Mouse (Mus musculus): ENCODE measurements around the gene Gdi1.

Gdi1 gene

GRCm38 (mm10) chrX:74304867-74305700, at the start of gene Gdi1:
TSS of gene Gdi1 (plus strand) at chrX:74304998.
- DNase-seq (ENCODE audit: low spot score) = peak; percentile 50

GRCm38 (mm10) chrX:74257746-74258145, 47.1 kb upstream of the Gdi1 start:
- DNase-seq (ENCODE audit: low spot score) = no peak

GRCm38 (mm10) chrX:74269736-74270061, 35.1 kb upstream of the Gdi1 start:
- DNase-seq (ENCODE audit: low spot score) = no peak

- peak; percentile 60 for DNase-seq (ENCODE audit: low spot score)
Observed at GRCm38 (mm10) chrX:74270062-74270901, 34.5 kb upstream of the Gdi1 start, which contains the start of gene Rpl10. TSS of gene Rpl10 (plus strand) at chrX:74270812.

- DNase-seq (ENCODE audit: low spot score) = no peak
Observed at GRCm38 (mm10) chrX:74270902-74271551, 33.8 kb upstream of the Gdi1 start.

GRCm38 (mm10) chrX:74273422-74274322, 31.1 kb upstream of the Gdi1 start:
- DNase-seq (ENCODE audit: low spot score) = no peak

- no peak for DNase-seq (ENCODE audit: low spot score)
Observed at GRCm38 (mm10) chrX:74277916-74278315, 26.9 kb upstream of the Gdi1 start.

GRCm38 (mm10) chrX:74281041-74281731, 23.6 kb upstream of the Gdi1 start:
- peak; percentile 18 for DNase-seq (ENCODE audit: low spot score)

GRCm38 (mm10) chrX:74281732-74282394, 22.9 kb upstream of the Gdi1 start, which contains the start of the genes Taz and Dnase1l1:
TSS of gene Taz (plus strand) at chrX:74281912.
TSS of gene Dnase1l1 (minus strand) at chrX:74282337.
- peak; percentile 18 for DNase-seq (ENCODE audit: low spot score)

- DNase-seq (ENCODE audit: low spot score) = peak; percentile 33
Observed at GRCm38 (mm10) chrX:74282395-74283091, 22.3 kb upstream of the Gdi1 start.

- DNase-seq (ENCODE audit: low spot score) = no peak
Observed at GRCm38 (mm10) chrX:74283092-74283437, 21.7 kb upstream of the Gdi1 start.

- no peak for DNase-seq (ENCODE audit: low spot score)
Observed at GRCm38 (mm10) chrX:74293431-74293830, 11.4 kb upstream of the Gdi1 start.

GRCm38 (mm10) chrX:74296538-74297448, 8.0 kb upstream of the Gdi1 start, which contains the start of gene Atp6ap1:
TSS of gene Atp6ap1 (plus strand) at chrX:74297097.
- peak; percentile 76 for DNase-seq (ENCODE audit: low spot score)

GRCm38 (mm10) chrX:74298348-74298747, 6.5 kb upstream of the Gdi1 start:
- DNase-seq (ENCODE audit: low spot score) = no peak

- DNase-seq (ENCODE audit: low spot score) = no peak
Observed at GRCm38 (mm10) chrX:74299721-74300120, 5.1 kb upstream of the Gdi1 start.

- DNase-seq (ENCODE audit: low spot score) = peak; percentile 25
Observed at GRCm38 (mm10) chrX:74312540-74313464, 8.0 kb downstream of the Gdi1 start, which contains the start of gene Fam50a. TSS of gene Fam50a (plus strand) at chrX:74313033.

- peak; percentile 52 for DNase-seq (ENCODE audit: low spot score)
Observed at GRCm38 (mm10) chrX:74328725-74329161, 23.9 kb downstream of the Gdi1 start, which contains the start of gene Plxna3. TSS of gene Plxna3 (plus strand) at chrX:74329066.

Data from ovary, postnatal 10 days (tissue).